Mouse (Mus musculus) heart, embryonic 14.5 days (tissue): ENCODE measurements at regions not wholly inside any gene's neighbourhood (a gene's known extent, or its start where the extent isn't known, plus 50 kb on each side); places are given as distances from the start of the nearest gene placed in this dataset.

ENCODE experiments used
- ATAC-seq: fragments of 200-750 bp; cut with Nextera tagmentation; 2 replicates; pipeline ENCODE4 v1.8.0; 2017; ENCODE audit warnings: low read depth, moderate TSS enrichment; ENCODE audit not compliant: insufficient number of reproducible peaks, insufficient read depth, low FRiP score
- H3K27ac ChIP-seq, 2 experiments: fragments of 200-500 bp in 1 of 2; fragments of 300-500 bp in 1 of 2; sonication (generic) in 1 of 2; replicated peaks in 1 of 2; 2 replicates each; pipeline ENCODE4 v1.5.1; 2012 to 2014; ENCODE audit warnings: low read depth in 2 of 2, low read length in 2 of 2, control low read depth in 1 of 2, mild to moderate bottlenecking in 1 of 2, mixed read lengths in 1 of 2; ENCODE audit not compliant: control insufficient read depth in 1 of 2, insufficient read depth in 1 of 2
- H3K27me3 ChIP-seq: fragments of 300-500 bp; sonication (generic); 2 replicates; pipeline ENCODE4 v1.6.1; 2014; ENCODE audit warnings: mild to moderate bottlenecking, low read length, control low read depth; ENCODE audit not compliant: control insufficient read depth, insufficient read depth
- H3K36me3 ChIP-seq: fragments of 300-500 bp; sonication (generic); 2 replicates; pipeline ENCODE4 v1.6.1; 2014; ENCODE audit warnings: mild to moderate bottlenecking, control low read depth, low read length, mixed read lengths; ENCODE audit not compliant: control insufficient read depth, insufficient read depth
- H3K4me1 ChIP-seq, 2 experiments: fragments of 200-500 bp in 1 of 2; fragments of 300-500 bp in 1 of 2; sonication (generic) in 1 of 2; 2 replicates each; pipeline ENCODE4 v1.6.1; 2012 to 2014; ENCODE audit warnings: low read length in 2 of 2, control low read depth in 1 of 2, mixed read lengths in 1 of 2; ENCODE audit not compliant: control insufficient read depth in 2 of 2, insufficient read depth in 2 of 2
- H3K4me2 ChIP-seq: fragments of 300-500 bp; sonication (generic); 2 replicates; pipeline ENCODE4 v1.6.1; 2014; ENCODE audit warnings: mild to moderate bottlenecking, low read length
- H3K4me3 ChIP-seq, 2 experiments: fragments of 200-500 bp in 1 of 2; fragments of 300-500 bp in 1 of 2; sonication (generic) in 1 of 2; 2 replicates each; pipeline ENCODE4 v1.5.1; 2012 to 2014; ENCODE audit warnings: low read length in 2 of 2, mild to moderate bottlenecking in 2 of 2, control low read depth in 1 of 2, low read depth in 1 of 2, moderate library complexity in 1 of 2; ENCODE audit not compliant: control insufficient read depth in 1 of 2, insufficient read depth in 1 of 2
- H3K9ac ChIP-seq: fragments of 300-500 bp; sonication (generic); 2 replicates; pipeline ENCODE4 v1.6.1; 2014; ENCODE audit warnings: mild to moderate bottlenecking, low read length
- H3K9me3 ChIP-seq: fragments of 300-500 bp; sonication (generic); 2 replicates; pipeline ENCODE4 v1.6.1; 2016; ENCODE audit warnings: low read length, control low read depth; ENCODE audit not compliant: control insufficient read depth
- WGBS: fragments of 180-500 bp; shearing (Covaris S2); extraction: QIAGEN DNeasy Blood & Tissue Kit; methylation state at CpG from one replicate; pipeline ENCODE4 v1.1.7; 2014; 5-methylcytosine and 5-hydroxymethylcytosine counted together

GRCm38 (mm10) chr13:70348965-70349364 is 288.5 kb downstream of the Ice1 start:
- H3K4me3 ChIP-seq: no peak overlapping the region
- 50% methylated on average over 2 of the region's 2 CpGs for WGBS
- ATAC-seq: no peak
- H3K4me2 ChIP-seq: no peak overlapping the region
- H3K27ac ChIP-seq: no peak overlapping the region
- no peaks in the 10 kb centered on the region for H3K4me1 ChIP-seq
- no peaks in the 10 kb centered on the region for H3K36me3 ChIP-seq
- H3K9ac ChIP-seq: no peak overlapping the region
- H3K27me3 ChIP-seq: no peaks in the 10 kb centered on the region
- no peaks in the 10 kb centered on the region for H3K9me3 ChIP-seq

DNA sequence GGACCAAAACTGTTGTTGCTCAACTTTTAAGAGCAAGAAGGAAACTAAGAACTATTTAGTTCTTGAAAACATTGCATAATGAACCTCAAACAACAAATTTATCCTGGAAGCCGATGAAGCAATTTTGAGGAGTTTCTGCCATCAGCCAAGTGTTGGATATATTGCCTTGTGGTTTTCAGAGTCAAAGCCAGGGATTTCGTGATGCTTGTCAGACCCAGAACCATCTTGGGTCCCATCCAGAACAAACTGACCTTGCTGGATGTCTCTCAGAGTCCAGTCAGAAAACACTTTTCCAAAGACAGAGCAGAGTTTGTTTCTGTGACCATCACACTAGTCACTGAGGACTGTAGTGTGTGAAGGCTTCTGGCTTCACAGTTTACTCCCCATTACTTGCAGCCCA is 267.8 kb downstream of the Ice1 start:
- Histone ChIP-seq H3K4me2 (no peak overlapping the region), H3K9ac (no peak overlapping the region), H3K4me1 (no peaks in the 10 kb centered on the region), H3K4me3 (no peak overlapping the region), H3K36me3 (no peaks in the 10 kb centered on the region), H3K27me3 (no peaks in the 10 kb centered on the region), H3K9me3 (no peaks in the 10 kb centered on the region), H3K27ac (no peak overlapping the region)
- 79% methylated on average over 2 of the region's 2 CpGs for WGBS
- no peak for ATAC-seq

GRCm38 (mm10) chr13:70380772-70381171 is 256.7 kb downstream of the Ice1 start:
- Histone ChIP-seq H3K27ac (no peak overlapping the region), H3K9me3 (no peaks in the 10 kb centered on the region), H3K36me3 (no peaks in the 10 kb centered on the region), H3K4me1 (no peaks in the 10 kb centered on the region), H3K27me3 (no peaks in the 10 kb centered on the region), H3K4me3 (no peak overlapping the region), H3K9ac (no peak overlapping the region), H3K4me2 (no peak overlapping the region)
- WGBS: 41% methylated on average over 6 of the region's 6 CpGs
- ATAC-seq: no peak

- H3K4me2 ChIP-seq: no peak overlapping the region
- H3K9me3 ChIP-seq: no peaks in the 10 kb centered on the region
- no peak overlapping the region for H3K9ac ChIP-seq
- WGBS: 58% methylated on average over 8 of the region's 8 CpGs
- H3K4me1 ChIP-seq: no peaks in the 10 kb centered on the region
- no peak for ATAC-seq
- no peaks in the 10 kb centered on the region for H3K27me3 ChIP-seq
- no peak overlapping the region for H3K4me3 ChIP-seq
- no peak overlapping the region for H3K27ac ChIP-seq
- H3K36me3 ChIP-seq: no peaks in the 10 kb centered on the region
Observed at GRCm38 (mm10) chr13:70385292-70385691, 252.1 kb downstream of the Ice1 start.

DNA sequence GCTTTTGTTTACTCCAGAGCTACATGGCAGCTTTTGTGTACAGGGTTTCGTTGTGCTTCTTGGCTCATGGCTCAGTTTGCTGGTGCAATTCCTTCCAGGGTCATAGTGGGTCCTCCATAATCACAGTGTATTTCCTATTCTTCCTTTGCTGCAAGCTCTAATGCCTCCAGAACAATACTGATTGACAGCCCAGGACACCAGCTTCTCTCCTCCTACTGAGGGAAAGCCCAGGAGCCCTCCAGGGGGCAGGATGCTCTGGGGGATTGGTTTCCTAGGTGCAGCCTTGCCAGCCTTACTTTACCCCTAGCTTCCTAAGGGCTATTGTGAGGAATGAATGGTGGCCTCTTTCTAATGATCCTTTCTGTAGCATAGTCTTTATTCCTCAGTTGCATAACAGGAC is 224.6 kb downstream of the Ice1 start:
- Histone ChIP-seq H3K9ac (no peak overlapping the region), H3K4me2 (no peak overlapping the region), H3K4me1 (no peaks in the 10 kb centered on the region), H3K4me3 (no peak overlapping the region), H3K27ac (no peak overlapping the region), H3K36me3 (no peaks in the 10 kb centered on the region), H3K27me3 (no peaks in the 10 kb centered on the region), H3K9me3 (no peaks in the 10 kb centered on the region)
- 74% methylated on average over 1 of the region's 1 CpGs for WGBS
- no peak for ATAC-seq

GRCm38 (mm10) chr13:70418156-70418555 is 219.3 kb downstream of the Ice1 start:
- no peaks in the 10 kb centered on the region for H3K36me3 ChIP-seq
- H3K4me3 ChIP-seq: no peak overlapping the region
- H3K27ac ChIP-seq: no peak overlapping the region
- H3K27me3 ChIP-seq: no peaks in the 10 kb centered on the region
- H3K4me1 ChIP-seq: no peaks in the 10 kb centered on the region
- WGBS: 79% methylated on average over 2 of the region's 2 CpGs
- no peak overlapping the region for H3K4me2 ChIP-seq
- H3K9me3 ChIP-seq: no peaks in the 10 kb centered on the region
- ATAC-seq: no peak
- H3K9ac ChIP-seq: no peak overlapping the region

GRCm38 (mm10) chr13:70439419-70439818 is 198.0 kb downstream of the Ice1 start:
- H3K9ac ChIP-seq: no peak overlapping the region
- no peak overlapping the region for H3K27ac ChIP-seq
- no peak overlapping the region for H3K4me2 ChIP-seq
- WGBS: 33% methylated on average over 1 of the region's 1 CpGs
- no peak overlapping the region for H3K4me3 ChIP-seq
- H3K36me3 ChIP-seq: no peaks in the 10 kb centered on the region
- no peaks in the 10 kb centered on the region for H3K27me3 ChIP-seq
- no peak for ATAC-seq
- H3K4me1 ChIP-seq: no peaks in the 10 kb centered on the region
- H3K9me3 ChIP-seq: no peaks in the 10 kb centered on the region

GRCm38 (mm10) chr13:70446940-70447339 is 190.5 kb downstream of the Ice1 start:
- 77% methylated on average over 4 of the region's 4 CpGs for WGBS
- ATAC-seq: no peak

More at GRCm38 (mm10) chr13:70446940-70447339, 190.5 kb downstream of the Ice1 start:
- H3K9ac ChIP-seq: no peak overlapping the region
- no peak overlapping the region for H3K4me3 ChIP-seq
- no peak overlapping the region for H3K27ac ChIP-seq
- H3K36me3 ChIP-seq: no peaks in the 10 kb centered on the region
- no peak overlapping the region for H3K4me2 ChIP-seq
- H3K4me1 ChIP-seq: no peaks in the 10 kb centered on the region
- no peaks in the 10 kb centered on the region for H3K9me3 ChIP-seq
- H3K27me3 ChIP-seq: no peaks in the 10 kb centered on the region
